Mouse (Mus musculus) left cerebral cortex, adult 2 months (tissue): ENCODE measurements around the gene Fam24b. TPM values are rescaled to one million over a fixed set of nuclear protein-coding genes. Genes with fewer than 3 reads are reported as not detected.

Experiments used
- DNase-seq, 2 experiments: peaks; one replicate each; pipeline ENCODE4 v3.0.0; 2021 to 2022; ENCODE audit warnings: low spot score in 2 of 2, mixed read lengths in 1 of 2; ENCODE audit errors: extremely low spot score in 1 of 2
- H3K27ac ChIP-seq: fragments of 200-600 bp; 2 replicates; pipeline ENCODE4 v1.8.1; 2022
- H3K4me3 ChIP-seq: fragments of 200-600 bp; 2 replicates; pipeline ENCODE4 v1.8.1; 2022
- CTCF ChIP-seq: fragments of 200-600 bp; IDR thresholded peaks from 2 replicates; pipeline ENCODE4 v1.8.1; 2022; ENCODE audit warnings: antibody characterized with exemption, mild to moderate bottlenecking, moderate library complexity
- intact Hi-C: fragments of 180-260 bp; cut with DNase I; formaldehyde crosslinking; loops from one replicate; pipeline ENCODE4 v1.15.1; 2025
- total RNA-seq, 2 experiments: library from RNA; stranded (reverse); gene quantifications; 2 replicates each; pipeline ENCODE4 v1.2.3; 2021

Gene Fam24b
- total RNA-seq, 2 experiments from 2014 or later = not detected

DNA sequence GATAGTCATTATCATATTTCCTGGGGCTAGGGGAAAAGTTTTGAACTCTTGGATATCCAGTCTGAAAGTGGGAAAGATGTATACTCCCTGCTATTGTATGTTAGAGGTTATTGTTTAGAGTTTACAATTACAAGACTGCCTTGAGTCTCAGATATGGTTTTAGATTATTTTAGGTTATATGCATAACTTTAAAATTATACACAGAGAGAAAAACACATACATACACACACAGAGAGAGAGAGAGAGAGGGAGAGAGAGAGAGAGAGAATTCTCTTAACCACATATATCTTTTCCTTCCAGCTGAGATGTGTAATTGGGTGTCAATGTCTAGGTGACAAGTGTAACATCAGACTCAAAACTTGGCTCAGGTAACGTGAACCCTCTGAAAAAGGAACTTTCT is 4.2 kb upstream of the Fam24b start, which contains the start of gene Fam24a:
Fam24a (plus strand) TSS at position 301 of the 400 bp plus-strand sequence.
- no peak for TF ChIP-seq CTCF
- no peak for DNase-seq
- Histone ChIP-seq H3K27ac (no peak within 1 kb of the TSS), H3K4me3 (no peak within 1 kb of the TSS)
- intact Hi-C loops = loop anchor here (2.0 to 5.0 kb wide), 2 partner anchors 146 to 221 kb away; no protein-coding TSS in a partner anchor

DNA sequence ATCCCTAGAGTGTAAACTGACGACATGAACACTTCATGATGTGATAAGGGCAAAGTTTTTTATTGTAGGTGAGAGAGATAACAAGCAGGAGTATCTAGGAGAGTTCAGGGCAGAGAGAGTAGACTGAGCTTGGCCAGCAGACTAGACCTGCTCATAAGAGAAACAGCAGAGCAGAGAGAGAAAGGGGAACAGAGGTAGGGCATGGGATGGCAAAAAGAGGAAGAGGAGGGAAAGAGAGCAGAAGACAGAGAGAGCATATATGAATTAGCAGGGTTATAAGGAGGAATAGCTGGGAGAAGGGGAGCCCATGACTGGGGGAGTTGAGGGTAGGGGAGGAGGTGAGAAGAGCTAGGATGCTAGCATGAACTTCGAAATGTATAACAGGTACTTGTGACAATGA is 2.4 kb upstream of the Fam24b start:
- no peak overlapping the region for H3K27ac ChIP-seq
- no peak for DNase-seq
- no peak overlapping the region for H3K4me3 ChIP-seq
- TF ChIP-seq CTCF = no peak
- intact Hi-C loops = loop anchor here (2.0 to 5.0 kb wide), 2 partner anchors 144 to 219 kb away; no protein-coding TSS in a partner anchor

DNA sequence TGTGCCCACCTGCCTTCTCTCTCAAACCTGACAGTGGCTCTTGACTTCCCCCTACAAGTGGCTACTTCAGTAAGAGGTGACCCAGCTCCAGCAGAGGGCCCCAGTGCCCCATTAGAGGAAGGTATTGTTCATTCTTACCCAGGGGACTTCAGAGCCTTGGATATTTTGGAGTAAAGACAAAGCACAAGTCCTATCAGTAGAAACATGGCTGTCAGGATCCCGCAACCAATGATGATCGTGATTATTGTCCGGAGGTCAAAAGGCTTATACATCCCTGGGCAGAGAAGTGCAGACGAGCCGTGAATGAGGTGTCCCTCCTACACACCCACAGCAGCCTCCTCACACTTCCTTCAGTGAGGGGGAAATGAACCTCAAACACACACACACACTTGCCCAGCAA is 2.3 kb downstream of the Fam24b start:
- TF ChIP-seq CTCF = no peak
- DNase-seq = no peak
- intact Hi-C loops = no loop called here
- Histone ChIP-seq H3K4me3 (no peak overlapping the region), H3K27ac (no peak overlapping the region)

DNA sequence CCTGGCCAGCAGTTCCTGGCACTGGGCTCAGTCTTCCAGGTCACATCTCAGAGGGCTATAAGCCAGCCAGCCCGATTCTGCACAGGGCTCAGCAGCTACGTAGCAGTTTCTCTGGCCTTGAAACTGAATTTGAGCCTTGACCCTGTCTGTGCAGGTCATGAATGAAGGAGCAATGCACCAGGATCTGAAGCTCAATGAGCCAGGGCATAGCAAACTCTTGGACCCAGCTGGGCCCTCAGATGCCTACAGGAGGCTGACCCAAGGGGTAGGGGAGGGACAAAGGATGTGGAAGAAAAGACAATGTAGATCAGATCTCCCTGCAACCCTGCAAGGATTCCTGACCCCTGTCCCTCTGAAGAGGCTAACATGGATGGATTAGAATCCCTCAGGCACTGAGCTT is 7.1 kb downstream of the Fam24b start, which contains the start of gene Cuzd1:
Cuzd1 (minus strand) TSS at position 101 of the 400 bp plus-strand sequence.
- no peak for TF ChIP-seq CTCF
- no peak within 1 kb of the TSS for H3K4me3 ChIP-seq
- DNase-seq = no peak
- intact Hi-C loops = no loop called here
- H3K27ac ChIP-seq = no peak within 1 kb of the TSS

DNA sequence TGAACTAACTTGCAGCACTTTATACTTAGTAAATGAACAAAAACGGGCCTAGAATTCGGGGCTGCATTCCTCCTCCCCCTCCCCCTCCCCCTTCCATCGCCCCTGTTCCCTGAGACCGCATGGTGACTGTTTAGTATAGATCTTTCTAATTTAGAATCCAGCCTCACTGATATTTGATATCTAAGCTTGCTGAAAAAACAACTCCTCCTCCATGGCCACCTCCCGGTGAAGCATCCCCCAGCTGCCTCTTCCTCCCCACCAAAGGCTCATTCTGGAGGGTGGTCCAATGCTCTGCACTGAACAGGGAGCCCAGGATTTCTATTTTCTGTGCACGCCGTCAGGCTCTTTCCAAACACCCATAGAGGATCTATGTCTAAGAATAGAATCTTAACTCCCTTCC is 11.0 kb downstream of the Fam24b start:
- DNase-seq = no peak
- no peak for TF ChIP-seq CTCF
- no peak overlapping the region for H3K27ac ChIP-seq
- no peak overlapping the region for H3K4me3 ChIP-seq
- intact Hi-C loops = no loop called here

DNA sequence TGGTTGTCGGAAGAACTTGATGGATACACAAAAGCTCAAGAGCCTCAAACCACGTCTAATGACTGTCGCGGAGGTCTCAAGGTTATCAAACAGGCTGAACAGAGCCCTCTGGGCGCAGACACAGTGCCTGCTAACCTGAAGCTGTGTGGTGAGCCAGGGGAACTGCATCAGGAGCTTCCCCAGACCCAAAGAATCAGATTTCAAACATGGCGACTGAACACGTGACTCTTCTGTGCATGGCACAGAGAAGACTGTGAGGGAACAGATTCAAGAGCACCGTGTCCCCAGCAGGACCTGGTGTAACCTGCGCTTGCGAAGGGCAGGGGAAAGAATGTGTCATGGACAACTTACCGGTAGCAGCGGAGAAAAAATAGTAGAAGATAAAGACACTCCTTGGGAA is 11.7 kb downstream of the Fam24b start:
- Histone ChIP-seq H3K27ac (no peak overlapping the region), H3K4me3 (no peak overlapping the region)
- no peak for TF ChIP-seq CTCF
- no peak for DNase-seq
- intact Hi-C loops = no loop called here

DNA sequence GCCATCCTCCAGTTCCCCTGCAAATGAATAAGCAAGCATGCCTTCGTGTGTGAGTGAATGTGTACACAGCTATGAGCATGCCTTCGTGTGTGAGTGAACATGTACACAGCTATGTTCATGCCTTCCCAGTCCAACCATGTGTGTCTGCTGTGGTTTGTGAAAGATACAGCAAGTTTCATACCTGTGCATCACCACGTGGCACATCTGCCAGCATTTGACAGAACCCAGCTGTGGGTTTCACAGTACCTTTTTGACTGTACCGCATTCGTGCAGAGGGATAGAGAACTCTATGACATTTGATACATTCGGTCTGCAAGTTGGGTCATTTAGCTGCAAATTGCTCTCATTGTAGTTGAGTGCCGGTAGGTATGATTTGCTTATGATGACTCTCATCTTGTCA is 14.8 kb downstream of the Fam24b start:
- intact Hi-C loops = no loop called here
- DNase-seq = no peak
- TF ChIP-seq CTCF = no peak
- Histone ChIP-seq H3K27ac (no peak overlapping the region), H3K4me3 (no peak overlapping the region)

DNA sequence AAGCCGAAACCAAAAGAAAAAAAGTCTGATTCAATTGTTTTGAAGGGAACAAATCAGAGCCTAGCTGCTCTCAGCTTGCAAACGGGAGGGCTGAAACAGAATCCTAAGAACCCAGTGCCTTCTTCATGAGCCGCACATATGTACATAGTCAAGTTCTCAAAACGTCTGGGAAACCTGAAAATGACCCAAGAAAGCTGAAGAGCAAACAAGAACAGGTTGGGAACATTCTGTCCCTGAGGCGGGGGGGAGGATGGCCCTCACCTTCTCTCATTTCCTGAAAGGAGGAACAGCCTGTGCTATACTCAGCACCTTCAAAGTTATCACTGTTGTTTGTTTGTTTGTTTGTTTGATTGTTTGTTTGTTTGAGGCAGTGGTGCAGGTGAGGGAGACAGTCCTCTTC is 22.6 kb downstream of the Fam24b start:
- DNase-seq = no peak
- Histone ChIP-seq H3K4me3 (no peak overlapping the region), H3K27ac (no peak overlapping the region)
- intact Hi-C loops = no loop called here
- TF ChIP-seq CTCF = no peak

DNA sequence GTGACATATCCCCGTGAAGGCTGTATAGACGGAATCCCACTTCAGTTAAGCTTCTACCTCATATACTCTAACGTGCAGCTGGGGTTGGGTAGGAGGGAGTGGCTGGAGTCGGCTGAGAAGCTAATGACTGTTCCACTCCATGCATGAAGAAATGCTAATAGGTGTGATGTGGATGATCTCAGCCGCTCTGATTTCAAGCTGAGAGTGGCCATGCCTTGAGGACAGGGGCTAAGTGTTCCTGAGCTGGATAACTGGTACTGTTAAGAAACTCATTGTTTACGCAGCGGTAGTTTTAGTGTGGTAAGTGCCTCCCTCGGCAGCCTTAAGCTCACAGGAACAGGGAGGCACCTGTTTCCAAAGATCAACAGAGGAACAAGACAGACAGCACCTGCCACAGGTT is 26.0 kb downstream of the Fam24b start:
- TF ChIP-seq CTCF = no peak
- intact Hi-C loops = no loop called here
- no peak for DNase-seq
- Histone ChIP-seq H3K27ac (no peak overlapping the region), H3K4me3 (no peak overlapping the region)

DNA sequence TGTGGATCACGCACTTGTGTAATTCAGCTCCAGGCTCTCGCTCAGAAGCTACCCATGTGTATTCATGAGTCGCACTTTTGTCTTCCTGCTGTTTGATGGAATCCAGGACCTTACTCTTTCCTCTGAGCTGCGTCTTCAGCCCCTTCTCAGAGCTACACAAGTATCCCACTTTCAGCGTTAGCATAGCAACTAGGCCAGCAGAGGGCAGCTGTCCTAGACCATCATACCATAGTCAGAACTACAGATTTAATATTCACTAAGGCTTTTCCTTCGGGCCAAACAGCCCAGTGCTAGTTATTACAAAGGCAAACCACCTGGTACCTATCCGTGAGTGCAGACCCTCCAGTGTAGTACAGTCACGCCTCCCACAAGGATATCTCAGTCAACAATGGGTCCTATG is 32.2 kb downstream of the Fam24b start:
- Histone ChIP-seq H3K27ac (no peak overlapping the region), H3K4me3 (no peak overlapping the region)
- no peak for DNase-seq
- peak; percentile 30 for TF ChIP-seq CTCF
- intact Hi-C loops = no loop called here

Other genes with a start within 250 kb of the Fam24b start
- gene 4933402N03Rik, start 183.2 kb downstream of the Fam24b start, total RNA-seq = not detected
- gene 5430419D17Rik, start 155.1 kb downstream of the Fam24b start, total RNA-seq = not detected
- under 1 TPM in 1 of 2 experiments, not detected in 1; 0.26 TPM for gene Cuzd1, start 7.2 kb downstream of the Fam24b start, total RNA-seq
- gene Fam24a, start 4.3 kb upstream of the Fam24b start, total RNA-seq = not detected
- 10 to 100 TPM; 24.8 to 28.8 TPM for gene 2310057M21Rik, start 33.2 kb upstream of the Fam24b start, total RNA-seq
- gene Pstk, start 41.6 kb upstream of the Fam24b start, total RNA-seq = 10 to 100 TPM; 53.4 to 54.2 TPM
- gene Ikzf5, start 81.0 kb upstream of the Fam24b start, total RNA-seq = 10 to 100 TPM; 49.3 to 49.5 TPM
- 10 to 100 TPM; 84.8 to 89.9 TPM for gene Acadsb, start 81.1 kb upstream of the Fam24b start, total RNA-seq
- not detected for gene Hmx3, start 213.4 kb upstream of the Fam24b start, total RNA-seq
- not detected for gene Hmx2, start 219.3 kb upstream of the Fam24b start, total RNA-seq
- 10 to 100 TPM; 59.6 to 62.2 TPM for gene Bub3, start 230.7 kb upstream of the Fam24b start, total RNA-seq